Mouse (Mus musculus): ENCODE results near the gene Kctd18.
A peak's percentile ranks its signal among the peaks of the same experiment; 100 is the strongest.
"Not testable (repeated sequence)": the region's sequence is repeated elsewhere in the genome, so short reads cannot be mapped to it uniquely, and the experiment has no call there.

The Kctd18 gene

DNA sequence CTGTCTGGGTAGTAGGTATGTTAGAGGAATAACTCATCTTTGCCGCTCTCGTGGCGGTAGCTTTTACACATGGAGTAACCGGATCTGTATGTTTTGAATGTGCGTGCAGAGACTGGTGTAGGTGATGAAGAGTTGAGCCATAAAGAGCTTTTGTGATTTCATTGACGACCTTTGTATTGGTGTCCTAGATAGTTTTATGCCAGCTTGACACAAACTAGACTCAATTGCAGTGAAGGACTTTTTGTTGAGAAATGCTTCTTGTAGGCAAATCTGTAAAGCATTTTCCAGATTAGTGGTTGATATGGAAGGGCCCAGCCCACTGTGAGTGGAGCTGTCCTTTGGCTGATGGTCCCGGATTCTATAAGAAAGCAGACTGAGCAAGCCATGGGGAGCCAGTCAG lies at the start of gene Kctd18:
Gene Kctd18, minus strand, starts transcription at position 101 of the 400 bp plus-strand sequence.
- no peak for DNase-seq

DNA sequence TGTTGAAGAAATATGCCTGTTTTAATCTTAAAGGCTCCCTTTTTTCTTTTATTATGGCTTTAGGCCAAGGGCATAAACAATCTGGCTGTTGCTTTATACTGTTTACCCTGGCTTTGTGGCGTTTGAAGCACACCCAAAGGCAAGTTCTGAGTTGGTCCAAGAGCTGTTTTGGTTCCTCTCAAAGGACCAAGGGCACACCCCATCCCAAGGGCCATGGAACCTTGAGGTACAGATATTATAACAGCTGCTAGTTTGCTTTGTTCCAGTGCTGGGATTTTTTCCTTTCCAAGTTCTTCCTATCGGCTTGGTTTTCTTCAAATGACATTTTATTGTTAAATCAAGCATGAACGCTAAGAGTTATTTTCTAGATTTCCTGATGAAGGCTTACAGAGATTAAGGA lies 46.9 kb upstream of the Kctd18 start:
- no peak for DNase-seq

DNA sequence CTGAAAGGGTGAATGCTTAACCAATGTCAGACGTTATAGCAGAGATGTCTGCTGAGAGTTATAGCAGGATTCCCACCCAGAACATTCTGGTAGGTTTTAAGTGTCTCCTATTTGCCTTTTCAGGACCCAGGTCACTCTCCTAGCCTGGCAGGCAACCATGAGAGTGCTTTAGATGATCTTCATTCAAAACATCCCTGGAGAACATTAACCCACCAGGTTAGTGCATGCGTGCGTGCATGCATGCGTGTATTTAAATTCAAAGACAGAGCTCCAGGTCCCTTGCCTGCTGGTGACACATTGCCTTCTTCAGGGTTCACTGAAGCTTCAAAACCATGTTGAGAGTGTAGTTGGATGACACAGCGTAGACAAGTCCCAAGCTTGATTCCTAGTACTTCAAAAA lies 46.4 kb upstream of the Kctd18 start:
- no peak for DNase-seq

DNA sequence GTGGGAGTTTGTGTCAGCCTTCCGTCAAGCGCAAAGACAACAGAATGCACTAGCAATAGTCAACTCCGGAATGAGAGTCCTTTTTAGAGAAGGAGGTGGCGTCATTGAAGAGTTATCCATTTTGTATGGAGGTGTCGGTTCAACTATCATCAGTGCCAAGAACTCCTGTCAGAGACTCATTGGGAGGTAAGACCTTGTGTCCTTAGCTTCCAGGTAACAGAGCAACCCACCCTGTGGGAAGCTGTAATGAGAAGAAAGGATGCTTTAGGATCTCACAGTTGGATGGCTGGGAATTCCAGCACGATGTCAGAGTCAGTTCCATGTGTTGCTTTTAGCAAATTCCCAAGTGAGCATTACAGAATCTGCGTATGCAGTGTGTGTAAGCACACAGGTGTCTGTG lies 43.4 kb upstream of the Kctd18 start:
- DNase-seq, result no peak

DNA sequence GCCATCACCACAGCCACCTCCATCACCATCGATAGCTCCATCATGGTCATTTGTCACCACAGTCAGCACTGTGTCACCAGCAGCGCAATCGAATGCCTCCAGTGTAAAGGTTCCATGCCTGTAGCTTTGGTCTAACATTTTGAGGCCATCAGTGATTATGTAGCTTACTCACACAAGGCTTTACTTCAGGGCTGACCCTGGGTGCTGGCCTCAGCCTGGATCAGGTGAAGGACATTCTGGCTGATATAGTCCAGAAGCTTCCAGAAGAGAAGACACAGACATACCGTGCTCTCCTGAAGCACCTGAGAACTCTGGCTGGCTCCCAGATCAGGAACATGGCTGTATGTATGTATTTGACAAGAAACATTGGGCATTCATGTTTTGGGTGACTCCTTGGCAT lies 40.1 kb upstream of the Kctd18 start:
- no peak for DNase-seq

DNA sequence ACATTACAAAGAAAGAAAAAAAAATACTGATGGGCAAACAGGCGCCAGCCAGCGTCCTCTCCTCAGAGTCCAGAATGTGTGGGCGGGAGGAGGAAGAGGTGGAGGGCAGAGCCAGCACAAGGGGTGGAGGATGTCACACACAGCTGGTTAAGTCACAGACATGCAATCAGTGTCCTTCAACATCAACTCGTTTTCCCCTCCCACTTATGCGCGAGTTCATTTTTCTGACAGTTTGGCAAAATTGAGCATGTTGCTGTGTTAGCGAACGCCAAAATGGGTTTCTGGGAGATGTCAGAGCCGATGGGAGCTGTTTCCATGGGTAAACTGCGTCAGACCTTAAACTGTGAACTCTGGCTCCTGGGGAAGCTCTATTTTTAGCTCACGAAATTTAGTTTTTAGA lies 38.2 kb upstream of the Kctd18 start:
- DNase-seq, result no peak

DNA sequence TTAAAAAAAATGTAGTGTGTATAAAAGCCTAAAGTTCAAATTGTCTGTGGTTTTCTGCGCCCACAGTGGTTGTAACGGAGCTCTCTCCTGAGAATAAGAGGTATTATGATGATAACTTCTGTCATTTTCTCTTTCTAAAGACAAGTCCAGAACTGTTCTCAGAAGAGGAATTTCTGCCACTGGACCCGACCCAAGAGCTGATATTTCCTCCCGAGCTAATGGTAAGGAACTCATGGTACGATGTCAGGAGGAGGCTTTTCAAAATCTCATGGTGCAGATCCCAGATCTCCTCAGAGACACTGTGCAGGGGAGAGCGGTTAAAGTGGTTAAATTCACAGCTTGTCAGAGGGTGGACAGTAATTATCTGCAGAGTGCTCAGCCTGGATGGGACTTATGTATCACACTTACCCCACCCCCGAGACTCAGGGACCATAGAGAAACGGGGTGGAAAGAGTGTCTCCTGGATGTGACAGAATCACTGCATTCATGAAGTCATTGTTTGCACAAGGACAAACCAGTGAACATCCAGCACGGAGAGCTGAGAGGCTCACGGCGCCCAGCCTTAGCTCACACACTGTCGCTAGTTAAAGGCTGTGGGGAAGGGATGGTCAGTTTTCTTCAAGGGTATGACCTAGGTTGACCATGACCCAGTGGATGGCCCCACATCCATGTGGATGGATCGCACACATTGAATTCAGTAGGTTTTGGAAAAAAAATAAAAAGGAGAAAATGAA lies 37.5 kb upstream of the Kctd18 start:
- no peak for DNase-seq

DNA sequence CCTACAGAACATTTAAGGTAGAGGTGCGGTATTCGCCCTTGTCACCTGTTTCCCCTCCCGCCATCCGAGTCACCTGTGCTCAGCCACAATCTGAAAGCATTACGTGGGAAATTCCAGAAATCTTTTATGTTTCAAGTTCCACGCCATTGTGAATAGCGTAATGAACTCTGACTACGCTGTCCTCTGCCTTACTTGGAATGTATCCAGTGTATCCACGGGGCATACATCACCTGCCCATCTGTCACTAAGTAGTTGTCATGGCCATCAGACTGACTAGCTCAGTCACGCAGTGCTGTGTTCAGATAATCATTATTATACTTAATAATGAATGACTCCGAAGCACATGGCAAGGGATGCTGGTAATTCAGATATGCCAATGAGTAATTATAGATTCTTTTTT lies 36.8 kb upstream of the Kctd18 start:
- DNase-seq, result no peak

DNA sequence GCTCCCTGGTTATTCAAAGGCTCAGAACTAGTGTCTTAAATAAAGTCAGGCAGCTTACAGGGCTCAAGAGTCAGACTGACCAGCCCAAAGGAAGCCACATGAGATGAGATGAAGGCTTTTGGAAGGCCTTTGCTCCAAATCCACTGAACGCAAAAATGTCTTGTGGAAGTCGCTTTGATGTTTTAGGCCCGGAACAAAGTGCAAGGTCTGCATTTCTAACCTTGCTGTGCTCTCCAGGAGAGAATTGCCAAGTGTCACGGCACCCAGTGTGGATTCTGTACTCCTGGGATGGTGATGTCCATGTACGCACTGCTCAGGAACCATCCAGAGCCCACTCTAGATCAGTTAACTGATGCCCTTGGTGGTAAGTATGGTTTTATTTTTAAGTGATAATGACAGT lies 30.4 kb upstream of the Kctd18 start:
- no peak for DNase-seq

DNA sequence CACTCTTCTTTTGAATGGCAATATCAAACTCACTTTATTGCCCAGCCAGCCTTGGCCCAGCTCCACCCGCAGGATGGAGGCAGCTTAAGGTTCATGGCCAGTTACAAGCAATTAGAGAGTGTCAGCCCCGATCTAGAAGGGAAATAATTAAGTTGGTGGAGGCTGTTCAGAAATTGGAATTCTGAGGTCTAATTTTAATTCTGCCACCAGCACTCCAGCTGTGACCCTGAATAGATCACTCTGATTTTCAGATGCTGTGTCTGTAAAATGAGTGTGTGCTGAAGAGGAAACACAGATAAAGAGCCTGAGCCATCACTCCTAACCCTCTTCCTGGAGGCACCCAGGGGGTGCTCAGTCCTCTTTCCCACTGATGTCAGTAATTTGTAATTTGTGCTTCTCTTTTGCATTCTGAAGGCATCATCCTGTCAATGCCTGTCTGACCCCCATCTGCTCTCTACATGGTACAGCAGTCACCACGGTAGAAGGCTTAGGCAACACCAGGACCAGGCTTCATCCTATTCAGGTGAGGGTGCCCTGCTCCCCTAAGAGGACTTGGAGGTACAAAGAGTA lies 28.1 kb upstream of the Kctd18 start:
- DNase-seq, result no peak

DNA sequence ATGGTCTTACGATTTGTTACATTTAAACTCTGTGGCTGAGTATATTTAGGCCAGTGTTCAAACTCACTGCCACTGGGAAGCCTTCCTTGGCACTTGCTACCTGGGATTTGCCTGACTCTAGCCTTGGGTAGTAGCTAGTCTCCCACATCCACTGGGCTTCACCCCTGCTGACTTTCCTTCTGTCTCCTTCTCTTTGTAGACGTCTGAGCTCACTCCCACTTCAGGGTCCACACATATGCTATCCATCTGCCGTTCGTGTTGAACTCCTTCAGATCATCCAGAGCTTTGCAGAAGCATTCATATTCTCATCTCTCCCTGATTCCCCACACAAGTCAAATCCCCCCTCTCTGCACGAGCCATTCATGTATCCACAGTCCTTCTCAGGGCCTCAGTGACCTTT lies 26.8 kb upstream of the Kctd18 start:
- no peak for DNase-seq

DNA sequence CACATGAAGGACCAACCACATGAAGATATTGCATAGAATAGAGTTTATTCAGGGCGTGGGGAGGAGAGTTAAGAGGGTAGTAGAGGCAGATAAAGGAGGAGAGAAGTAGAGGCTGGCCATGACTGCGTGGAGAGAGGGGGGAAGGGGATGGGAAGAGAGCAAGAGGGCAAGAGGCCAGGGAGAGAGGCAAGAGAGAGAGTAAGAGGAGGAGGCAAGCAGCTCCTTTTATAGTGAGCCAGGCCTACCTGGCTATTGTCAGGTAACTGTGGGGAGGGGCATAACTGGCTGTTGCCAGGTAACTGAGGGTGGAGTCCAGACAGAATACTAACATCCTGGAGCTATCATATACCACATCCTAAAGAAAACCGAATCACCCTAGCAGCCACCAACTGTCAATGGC lies 26.3 kb upstream of the Kctd18 start:
- no peak for DNase-seq

DNA sequence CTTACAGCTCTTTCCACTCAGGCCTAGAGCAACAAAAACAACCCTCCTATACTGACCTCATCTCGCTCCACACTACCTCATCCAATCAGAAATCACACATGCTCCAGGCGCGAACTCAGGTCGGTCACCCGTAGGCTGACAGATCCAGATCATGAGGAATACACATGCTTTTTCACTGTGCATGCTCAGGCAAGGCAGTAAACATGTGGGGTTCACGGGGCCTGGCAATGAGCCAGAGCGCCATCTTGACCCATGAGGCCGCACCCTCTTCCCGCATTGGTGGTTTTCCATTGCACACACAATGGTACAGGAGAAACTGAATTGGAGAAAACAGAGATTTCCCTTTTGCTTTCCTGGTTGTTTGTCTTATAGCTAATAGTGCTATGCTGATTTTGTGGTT lies 18.6 kb upstream of the Kctd18 start:
- not testable (repeated sequence) for DNase-seq

DNA sequence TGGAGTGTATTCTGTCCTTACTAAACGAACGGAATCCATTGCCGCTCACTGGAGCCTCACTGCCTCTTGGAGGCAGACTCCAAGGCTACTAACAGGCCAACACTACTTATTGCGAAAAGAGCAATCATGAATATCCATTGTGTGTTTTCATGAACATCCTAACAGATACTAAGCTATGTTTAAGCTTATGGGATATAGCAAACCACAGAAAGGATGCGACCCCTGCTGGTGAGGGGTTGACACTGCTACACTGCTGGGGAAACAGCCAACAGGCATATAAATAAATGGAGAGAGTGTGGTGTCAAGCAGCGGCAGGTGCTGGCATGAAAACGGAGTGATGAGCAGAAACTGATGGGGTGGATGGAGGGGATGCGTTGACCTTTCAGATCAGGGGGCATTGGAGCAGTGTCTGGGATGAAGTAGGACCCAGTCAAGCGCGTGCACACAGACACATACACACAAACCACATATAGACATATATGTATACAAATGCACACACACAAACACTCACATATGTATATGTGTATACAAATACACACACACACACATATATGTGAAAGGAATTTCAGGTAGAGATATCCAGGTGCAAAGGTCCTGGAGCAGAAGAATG lies 12.5 kb upstream of the Kctd18 start:
- peak; percentile 29 for DNase-seq

DNA sequence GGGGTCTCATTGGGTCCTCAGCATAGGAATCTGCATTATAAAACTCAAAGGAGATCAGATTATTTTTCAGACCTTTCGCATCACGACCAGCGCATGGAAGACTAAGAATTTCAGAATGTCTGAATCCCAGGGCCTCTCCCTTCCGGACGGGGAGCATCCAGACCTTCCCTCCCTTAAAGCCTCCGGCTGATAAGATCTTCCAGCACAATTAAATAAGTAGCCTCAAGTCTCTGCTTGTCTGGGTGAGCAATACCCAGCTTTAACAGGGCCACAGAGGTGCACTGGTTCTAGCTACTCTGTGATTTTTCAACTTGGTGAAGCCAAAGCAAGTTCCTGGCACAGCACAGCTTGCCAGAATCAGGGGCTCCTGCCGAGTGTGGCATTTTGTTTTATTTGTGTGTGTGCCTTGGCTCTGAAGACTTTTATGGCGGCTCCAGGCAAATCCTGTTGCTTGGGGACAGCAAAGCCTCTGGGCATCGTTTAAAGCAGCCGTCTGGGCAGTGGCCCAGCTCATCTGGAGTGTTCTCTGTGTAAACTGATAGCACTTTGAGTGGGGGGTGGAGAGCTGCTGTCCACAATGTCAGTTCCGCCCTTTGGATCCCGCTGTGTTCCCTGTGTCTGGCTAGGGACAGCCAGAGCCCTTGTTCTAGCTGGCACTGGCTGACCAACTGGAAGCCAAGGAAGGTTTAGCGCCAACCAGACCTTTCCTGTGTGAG lies 11.6 kb upstream of the Kctd18 start:
- peak; percentile 15 for DNase-seq

DNA sequence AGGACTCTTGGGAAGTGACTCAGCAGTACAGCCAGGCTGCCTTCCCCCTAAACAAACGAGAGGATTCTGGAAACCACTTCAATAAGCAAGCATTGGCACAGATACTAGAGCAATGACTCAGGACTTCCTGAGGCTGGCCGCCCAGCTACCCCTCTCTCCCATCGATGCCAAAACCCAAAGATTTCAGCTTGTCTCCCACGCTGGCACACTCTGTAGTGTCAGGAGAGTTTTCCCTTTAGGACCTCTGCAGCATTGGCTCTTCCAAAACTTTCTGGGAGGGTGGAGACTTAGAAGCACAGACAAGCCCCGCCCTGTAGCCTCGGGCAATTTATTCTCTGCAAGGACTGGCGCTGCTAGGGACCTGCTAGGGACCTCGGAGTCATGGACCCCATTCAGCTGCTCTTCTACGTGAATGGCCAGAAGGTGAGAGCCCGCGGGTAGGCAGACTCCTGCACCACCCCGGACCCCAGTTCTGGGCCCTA lies 10.9 kb upstream of the Kctd18 start, which contains the start of gene Aox1:
Gene Aox1, plus strand, starts transcription at position 296 of the 482 bp plus-strand sequence.
- DNase-seq, result no peak

DNA sequence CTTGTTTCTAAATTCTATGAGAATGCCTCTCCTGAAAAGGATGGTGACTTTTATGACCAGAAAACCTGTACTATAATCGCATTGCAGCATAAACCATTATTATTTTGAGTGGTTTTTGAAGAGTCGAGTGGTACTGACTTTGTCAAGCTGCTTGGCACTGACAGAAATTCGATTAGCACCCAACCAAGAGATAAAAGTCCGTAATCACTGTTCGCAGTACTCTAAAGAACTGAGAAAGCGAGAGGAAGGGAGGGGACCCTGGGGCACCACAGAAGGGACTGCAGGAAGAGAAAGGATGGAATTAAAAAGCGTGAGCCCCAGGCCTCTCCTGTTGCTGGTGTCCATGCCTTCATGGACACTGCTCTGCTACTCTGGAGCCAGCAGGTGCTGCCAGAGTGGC lies 9.0 kb upstream of the Kctd18 start:
- DNase-seq, result no peak

DNA sequence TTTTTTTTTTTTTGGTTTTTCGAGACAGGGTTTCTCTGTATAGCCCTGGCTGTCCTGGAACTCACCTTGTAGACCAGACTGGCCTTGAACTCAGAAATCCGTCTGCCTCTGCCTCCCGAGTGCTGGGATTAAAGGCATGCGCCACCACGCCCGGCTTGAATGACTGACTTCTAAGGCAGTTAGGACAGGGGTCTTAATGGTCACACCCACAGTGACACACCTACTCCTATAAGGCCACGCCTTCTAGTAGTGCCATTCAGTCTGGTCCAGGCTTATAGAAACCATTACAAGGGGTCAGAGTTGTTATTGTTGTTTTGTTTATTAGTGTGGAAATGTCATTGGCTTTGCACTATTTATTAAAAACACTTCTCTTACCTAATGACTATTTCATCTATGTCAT lies 12.4 kb downstream of the Kctd18 start:
- not testable (repeated sequence) for DNase-seq

DNA sequence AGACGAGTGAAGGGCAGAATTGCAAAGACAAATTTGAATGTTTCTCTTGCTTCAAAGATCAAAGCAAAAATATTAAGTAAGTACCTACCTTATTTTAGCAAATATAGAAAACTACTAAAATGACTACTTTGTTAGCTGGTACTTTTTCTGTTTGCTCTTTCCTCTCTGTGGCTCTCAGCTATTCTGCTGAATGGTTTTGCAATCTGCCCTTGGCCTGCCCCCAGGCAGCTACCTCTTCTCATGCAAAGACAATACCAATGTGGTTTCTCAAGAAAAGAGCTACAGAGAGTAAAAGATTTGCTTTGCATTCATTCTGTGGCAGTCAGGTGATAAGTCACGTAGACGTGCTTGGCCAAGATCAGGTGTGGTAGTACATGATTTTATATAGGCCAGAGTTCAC lies 20.6 kb downstream of the Kctd18 start:
- no peak for DNase-seq

DNA sequence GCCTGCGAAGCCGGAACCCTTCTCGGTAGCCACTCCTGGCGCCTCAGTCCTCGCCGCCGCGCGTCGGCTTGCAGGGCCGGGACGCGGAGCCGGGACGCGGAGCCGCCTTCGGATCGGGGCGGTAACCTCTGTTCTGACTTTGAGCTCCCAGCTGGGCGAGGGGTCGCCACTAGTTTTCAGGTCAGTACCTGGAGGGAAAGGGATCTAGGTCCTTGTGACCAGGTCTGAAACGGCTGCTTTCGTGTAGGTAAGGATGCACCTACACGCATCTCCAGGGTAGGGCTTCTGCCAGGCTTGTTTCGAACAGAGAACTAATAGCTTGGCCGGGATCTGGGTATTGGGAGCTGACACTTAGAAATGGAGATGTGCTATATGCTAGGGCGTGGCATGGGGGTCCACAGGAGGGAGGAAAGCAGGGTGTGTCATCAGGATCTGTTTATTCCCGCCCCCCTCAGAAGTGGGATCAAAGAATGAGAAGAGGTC lies 22.6 kb downstream of the Kctd18 start:
- no peak for DNase-seq

DNA sequence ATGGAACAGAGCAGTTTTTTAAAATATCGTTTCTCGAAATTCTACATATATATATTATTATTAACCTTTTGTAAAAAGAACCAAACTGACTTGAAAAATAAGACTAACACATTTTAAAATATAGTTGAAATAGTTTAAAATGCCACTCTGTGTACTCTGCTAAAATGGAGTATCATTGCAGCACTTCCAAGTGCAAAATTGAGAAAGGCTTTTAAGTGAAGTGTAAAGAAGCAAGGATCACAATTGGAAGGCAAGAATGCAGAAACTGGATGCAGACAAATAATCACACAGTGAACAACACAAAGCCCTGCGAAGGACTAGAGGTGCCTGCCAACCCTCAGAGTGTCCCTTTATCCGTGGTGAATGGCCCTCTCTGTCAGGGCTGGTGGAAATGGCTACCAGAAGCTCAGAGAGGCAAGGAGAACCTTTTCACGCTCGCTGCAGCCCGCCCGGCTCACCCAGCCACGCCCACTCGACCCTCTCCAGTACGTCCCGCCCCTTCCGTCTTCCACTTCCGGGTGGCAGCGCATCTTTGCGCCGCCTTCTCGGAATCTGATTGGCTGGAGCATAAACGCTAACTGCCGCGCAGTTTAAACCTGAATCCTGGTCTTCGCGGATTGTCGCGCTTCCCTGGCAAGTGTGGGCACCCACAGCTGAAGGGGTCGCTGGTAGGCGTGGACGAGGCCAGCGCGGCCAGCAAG lies 23.2 kb downstream of the Kctd18 start, which contains the start of gene Sgo2a:
Gene Sgo2a, plus strand, starts transcription at position 540 of the 701 bp plus-strand sequence.
- DNase-seq, result peak; percentile 91

DNA sequence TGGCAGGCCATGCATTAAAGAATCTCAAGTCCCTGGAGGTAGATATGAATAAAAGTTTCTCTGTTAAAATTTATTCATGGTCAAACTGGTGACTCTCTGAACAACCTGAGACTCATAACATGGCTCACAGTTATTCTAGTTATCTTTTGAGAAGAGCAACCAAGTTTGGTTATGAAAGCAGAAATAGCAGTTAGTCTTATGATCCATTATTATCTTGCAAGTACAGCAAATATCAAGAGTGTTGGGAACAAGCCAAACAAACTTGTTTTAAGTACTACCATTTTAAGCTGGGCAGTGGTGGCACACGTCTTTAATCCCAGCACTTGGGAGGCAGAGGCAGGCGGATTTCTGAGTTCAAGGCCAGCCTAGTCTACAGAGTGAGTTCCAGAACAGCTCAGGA lies 27.5 kb downstream of the Kctd18 start:
- DNase-seq, result no peak

All from right cerebral cortex, postnatal 14 days (tissue).